Mouse (Mus musculus): ENCODE data around the gene Gss.

Gss gene

DNA sequence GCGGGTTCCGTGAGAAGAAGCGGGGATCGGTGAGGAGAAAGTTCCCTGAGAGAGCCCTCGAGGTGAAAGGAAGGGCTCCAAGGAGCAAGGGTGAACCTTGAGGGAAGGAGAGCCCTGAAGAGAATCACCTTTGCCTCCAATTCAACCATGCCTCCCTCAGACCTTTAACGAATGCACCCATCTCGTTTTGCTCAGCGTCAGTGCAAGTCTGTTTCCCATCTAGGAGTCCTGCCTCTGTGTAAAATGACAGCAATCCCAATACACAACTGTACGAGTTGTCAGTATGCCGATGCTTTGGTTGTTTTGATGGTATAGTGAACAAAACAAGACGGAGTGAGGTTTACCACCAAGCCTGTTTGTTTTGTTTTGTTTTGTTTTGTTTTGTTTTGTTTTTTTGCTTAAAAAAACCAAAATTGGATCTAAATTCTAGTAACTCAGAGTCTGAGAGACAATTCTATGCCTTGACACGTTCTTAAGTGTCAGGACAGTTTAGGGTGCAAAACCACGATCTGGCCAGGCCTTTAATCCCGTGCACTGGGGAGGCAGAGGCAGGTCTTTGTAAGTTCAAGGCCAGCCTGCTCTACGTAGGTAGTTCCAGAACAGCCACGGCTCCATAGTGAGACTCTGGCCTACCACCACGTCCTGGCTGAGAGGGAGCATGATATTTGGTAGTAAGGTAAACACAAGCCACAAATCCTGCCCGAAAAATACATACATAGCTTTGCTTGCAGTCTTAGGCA, 73.9 kb downstream of the Gss start:
- in situ Hi-C loops (cut with MboI, MseI) = loop anchor here in 1 of 2 experiments (10.0 to 25.0 kb wide), 2 partner anchors 66 to 244 kb away; partner anchors contain the start of gene Procr

GRCm38 (mm10) chr2:155517455-155518423, 74.9 kb downstream of the Gss start, which contains the start of the genes Acss2 and Ggt7:
Gene Acss2 (plus strand): TSS chr2:155517948.
Gene Ggt7 (minus strand): TSS chr2:155518237.
- in situ Hi-C loops (cut with MboI, MseI) = loop anchor here in 1 of 2 experiments (10.0 to 25.0 kb wide), 2 partner anchors 67 to 245 kb away; partner anchors contain the start of gene Procr

GRCm38 (mm10) chr2:155515941-155516340, 76.7 kb downstream of the Gss start:
- in situ Hi-C loops (cut with MboI, MseI) = loop anchor here in 1 of 2 experiments (10.0 to 25.0 kb wide), 2 partner anchors 69 to 246 kb away; partner anchors contain the start of gene Procr

DNA sequence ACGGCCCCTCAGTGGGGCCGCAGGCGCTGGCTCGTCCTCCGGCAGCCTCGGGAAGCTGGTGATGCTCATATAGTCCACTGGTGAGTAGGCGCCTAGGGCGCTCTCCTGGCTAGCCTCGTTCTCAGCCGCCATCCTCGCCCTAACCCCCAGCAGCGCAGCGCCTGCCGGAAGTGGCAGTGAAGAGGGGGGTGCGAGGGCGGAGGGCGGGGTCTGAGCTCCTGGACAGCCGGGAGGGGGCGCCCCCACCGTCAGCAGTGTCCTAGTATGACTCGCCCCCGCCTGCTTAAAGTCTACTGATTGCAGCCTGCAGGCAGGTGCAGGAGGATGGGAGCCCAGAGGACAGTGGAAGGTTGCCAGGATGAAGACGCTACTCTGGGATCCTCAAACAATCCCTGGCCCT, 77.9 kb downstream of the Gss start:
- in situ Hi-C loops (cut with MboI, MseI) = loop anchor here (5.0 to 25.0 kb wide), 4 partner anchors 70 to 248 kb away; partner anchors contain the start of gene Procr (in 1 of the 2)

- in situ Hi-C loops (cut with MboI, MseI) = loop anchor here (5.0 to 25.0 kb wide), 4 partner anchors 71 to 249 kb away; partner anchors contain the start of gene Procr (in 1 of the 2)
Observed at GRCm38 (mm10) chr2:155513543-155513942, 79.1 kb downstream of the Gss start.
